In genomic region chr3:116047034-116047433, GRCm38 (mm10) we compare ENCODE assay signal across 19 mouse cellular contexts. TPM values are rescaled to one million over a fixed set of nuclear protein-coding genes. Genes with fewer than 3 reads are reported as not detected.
DNase-seq lines count a peak whose midpoint lies in the region; ATAC-seq lines count a peak whose summit lies in the region.
"Had no signal": no experiment of that assay in that cellular context is flagged by ENCODE, and none has a peak within 500 bp of the region (broad histone marks: within the 10 kb centered on the region; RNA-seq: fewer than 3 reads in every experiment).

No protein-coding gene starts in this region.

- no peaks in the 10 kb centered on the region for H3K9me3 ChIP-seq in hindbrain, embryonic 11.5 days (ENCODE audit: control insufficient read depth, low read length)
- H3K9me3 ChIP-seq in hindbrain, embryonic 12.5 days (replicated peaks), result no peaks in the 10 kb centered on the region
- H3K9me3 ChIP-seq in forebrain, embryonic 15.5 days, result no peaks in the 10 kb centered on the region
- no peaks in the 10 kb centered on the region for H3K9me3 ChIP-seq in midbrain, embryonic 13.5 days
- H3K9me3 ChIP-seq: heart, embryonic 15.5 days; limb, embryonic 12.5 days; liver, embryonic 15.5 days; megakaryocyte, embryonic 14.5 days had no signal

- H3K4me3 ChIP-seq in hindbrain, embryonic 11.5 days (ENCODE audit: low read depth, low read length), result no peak overlapping the region
- H3K4me3 ChIP-seq in hindbrain, embryonic 12.5 days, result no peak overlapping the region
- no peak overlapping the region for H3K4me3 ChIP-seq in forebrain, embryonic 15.5 days
- H3K4me3 ChIP-seq in midbrain, embryonic 13.5 days (replicated peaks), result no peak overlapping the region
- H3K4me3 ChIP-seq: erythroblast, embryonic 14.5 days; heart, embryonic 15.5 days; limb, embryonic 12.5 days; liver, embryonic 15.5 days; megakaryocyte, embryonic 14.5 days had no signal

- no peaks in the 10 kb centered on the region for H3K36me3 ChIP-seq in hindbrain, embryonic 11.5 days (ENCODE audit: control insufficient read depth, insufficient read depth, low read length)
- no peaks in the 10 kb centered on the region for H3K36me3 ChIP-seq in hindbrain, embryonic 12.5 days
- no peaks in the 10 kb centered on the region for H3K36me3 ChIP-seq in forebrain, embryonic 15.5 days
- no peaks in the 10 kb centered on the region for H3K36me3 ChIP-seq in midbrain, embryonic 13.5 days
- H3K36me3 ChIP-seq: heart, embryonic 15.5 days; limb, embryonic 12.5 days; liver, embryonic 15.5 days had no signal

- no peak overlapping the region for H3K27ac ChIP-seq in hindbrain, embryonic 11.5 days (ENCODE audit: low read depth, low read length)
- H3K27ac ChIP-seq in hindbrain, embryonic 12.5 days, result no peak overlapping the region
- no peak overlapping the region for H3K27ac ChIP-seq in forebrain, embryonic 15.5 days (replicated peaks)
- peak overlapping the region; percentile 51; the same call in 1 of the 2 replicates for H3K27ac ChIP-seq in midbrain, embryonic 13.5 days
- H3K27ac ChIP-seq: heart, embryonic 15.5 days; limb, embryonic 12.5 days; liver, embryonic 15.5 days had no signal

- no peak overlapping the region for H3K9ac ChIP-seq in hindbrain, embryonic 11.5 days (ENCODE audit: low read depth, low read length)
- no peak overlapping the region for H3K9ac ChIP-seq in hindbrain, embryonic 12.5 days
- H3K9ac ChIP-seq in forebrain, embryonic 15.5 days (replicated peaks), result no peak overlapping the region
- no peak overlapping the region for H3K9ac ChIP-seq in midbrain, embryonic 13.5 days (replicated peaks)
- H3K9ac ChIP-seq: heart, embryonic 15.5 days; limb, embryonic 12.5 days; liver, embryonic 15.5 days had no signal

- no peak for DNase-seq in hindbrain, embryonic 11.5 days (ENCODE audit: low spot score)
- peak; percentile 29 for DNase-seq in adipocyte (ENCODE audit: low spot score)
- no peak for DNase-seq in embryo, embryonic 11 days
- no peak for DNase-seq in thymus, postnatal 14 days
- DNase-seq: B cell, adult 2 months; cerebellum, postnatal 14 days; heart, adult 11 months; kidney, adult 2 months; kidney, postnatal 25 days had no signal

- no peaks in the 10 kb centered on the region for H3K4me1 ChIP-seq in hindbrain, embryonic 11.5 days (replicated peaks; ENCODE audit: control insufficient read depth, insufficient read depth, low read length)
- no peaks in the 10 kb centered on the region for H3K4me1 ChIP-seq in hindbrain, embryonic 12.5 days
- 0 out of 2 replicates have a peak, but pooled peaks cover 3% of the 10 kb centered on the region for H3K4me1 ChIP-seq in forebrain, embryonic 15.5 days
- 0 out of 2 replicates have a peak, but pooled peaks cover 6% of the 10 kb centered on the region for H3K4me1 ChIP-seq in midbrain, embryonic 13.5 days (replicated peaks)
- H3K4me1 ChIP-seq: heart, embryonic 15.5 days; limb, embryonic 12.5 days; liver, embryonic 15.5 days; megakaryocyte, embryonic 14.5 days had no signal

- H3K27me3 ChIP-seq in hindbrain, embryonic 11.5 days (ENCODE audit: control insufficient read depth, insufficient read depth, low read length), result no peaks in the 10 kb centered on the region
- no peaks in the 10 kb centered on the region for H3K27me3 ChIP-seq in hindbrain, embryonic 12.5 days
- H3K27me3 ChIP-seq in forebrain, embryonic 15.5 days, result no peaks in the 10 kb centered on the region
- H3K27me3 ChIP-seq in midbrain, embryonic 13.5 days, result no peaks in the 10 kb centered on the region
- H3K27me3 ChIP-seq: heart, embryonic 15.5 days; limb, embryonic 12.5 days; liver, embryonic 15.5 days had no signal

- H3K4me2 ChIP-seq in hindbrain, embryonic 11.5 days (replicated peaks; ENCODE audit: low read depth, low read length), result no peak overlapping the region
- H3K4me2 ChIP-seq in hindbrain, embryonic 12.5 days (replicated peaks), result no peak overlapping the region
- no peak overlapping the region for H3K4me2 ChIP-seq in forebrain, embryonic 15.5 days (replicated peaks)
- no peak overlapping the region for H3K4me2 ChIP-seq in midbrain, embryonic 13.5 days (replicated peaks)
- H3K4me2 ChIP-seq: heart, embryonic 15.5 days; limb, embryonic 12.5 days; liver, embryonic 15.5 days had no signal

- WGBS in hindbrain, embryonic 11.5 days, result 62% methylated on average over 5 of the region's 5 CpGs
- 44% methylated on average over 5 of the region's 5 CpGs for WGBS in hindbrain, embryonic 12.5 days
- 16% methylated on average over 5 of the region's 5 CpGs for WGBS in forebrain, embryonic 15.5 days
- 24% methylated on average over 5 of the region's 5 CpGs for WGBS in midbrain, embryonic 13.5 days

- 0 out of 2 replicates have a peak, but pooled peaks have one; percentile 47 for ATAC-seq in hindbrain, embryonic 11.5 days (ENCODE audit: low FRiP score)
- no peak for ATAC-seq in hindbrain, embryonic 12.5 days (ENCODE audit: low FRiP score)
- ATAC-seq in forebrain, embryonic 15.5 days (replicated peaks), result peak; percentile 78
- 0 out of 2 replicates have a peak, but pooled peaks have one; percentile 58 for ATAC-seq in midbrain, embryonic 13.5 days
- no peak for ATAC-seq in megakaryocyte, adult 5-6 weeks (ENCODE audit: poor library complexity, severe bottlenecking)
- ATAC-seq: lung, postnatal 0 days had no signal

RNA-seq across cellular contexts. Expression of gene Extl2, which starts 39.8 kb away (rescaled TPM):
- polyA plus RNA-seq in hindbrain, embryonic 11.5 days (2014; fragmentation: Nextera tagmentation; extraction: Ambion mirVana), result 28.7 and 31.0 TPM in 2 replicates
- polyA plus RNA-seq in hindbrain, embryonic 12.5 days (2016; fragmentation: Nextera tagmentation; extraction: Ambion mirVana), result 27.5 and 30.9 TPM in 2 replicates
- polyA plus RNA-seq in forebrain, embryonic 15.5 days (2015; fragmentation: Nextera tagmentation; extraction: Ambion mirVana), result 23.4 and 24.6 TPM in 2 replicates
- polyA plus RNA-seq in midbrain, embryonic 13.5 days (2015; fragmentation: Nextera tagmentation; extraction: Ambion mirVana), result 22.8 and 23.9 TPM in 2 replicates
- 9.0 and 9.9 TPM in 2 replicates for total RNA-seq in megakaryocyte, adult 5-6 weeks (2015)
- 6.7 and 9.5 TPM in 2 replicates for total RNA-seq in megakaryocyte, adult 5-6 weeks (2017)
- polyA plus RNA-seq: erythroblast, embryonic 14.5 days had no signal

RNA-seq across cellular contexts. Expression of gene Slc30a7, which starts 39.8 kb away (rescaled TPM):
- polyA plus RNA-seq in hindbrain, embryonic 11.5 days (2014; fragmentation: Nextera tagmentation; extraction: Ambion mirVana), result 29.3 and 31.2 TPM in 2 replicates
- polyA plus RNA-seq in hindbrain, embryonic 12.5 days (2016; fragmentation: Nextera tagmentation; extraction: Ambion mirVana), result 25.5 and 26.6 TPM in 2 replicates
- 16.6 and 20.7 TPM in 2 replicates for polyA plus RNA-seq in forebrain, embryonic 15.5 days (2015; fragmentation: Nextera tagmentation; extraction: Ambion mirVana)
- polyA plus RNA-seq in midbrain, embryonic 13.5 days (2015; fragmentation: Nextera tagmentation; extraction: Ambion mirVana), result 17.0 and 17.6 TPM in 2 replicates
- total RNA-seq in megakaryocyte, adult 5-6 weeks (2015), result 32.3 and 33.2 TPM in 2 replicates
- 65.1 and 66.7 TPM in 2 replicates for total RNA-seq in megakaryocyte, adult 5-6 weeks (2017)

Comparison
In these comparisons a context has a peak if more than half of its experiments do, and no peak if none do; other contexts are left out.
1. ATAC-seq: peak in hindbrain, embryonic 11.5 days (single experiment), forebrain, embryonic 15.5 days (single experiment) and midbrain, embryonic 13.5 days (single experiment); none in hindbrain, embryonic 12.5 days (single experiment) and megakaryocyte, adult 5-6 weeks (single experiment).